Mouse (Mus musculus) liver, embryonic 11.5 days (tissue): ENCODE results near the gene Gm13697. TPM values are rescaled to one million over a fixed set of nuclear protein-coding genes. Genes with fewer than 3 reads are reported as not detected.
"Not testable (repeated sequence)": the region's sequence is repeated elsewhere in the genome, so short reads cannot be mapped to it uniquely, and the experiment has no call there.

Experiments used
- ATAC-seq: fragments of 200-750 bp; cut with Nextera tagmentation; replicated peaks from 2 replicates; pipeline ENCODE4 v1.8.0; 2017; ENCODE audit warnings: moderate number of reproducible peaks, mild to moderate bottlenecking, moderate TSS enrichment, moderate library complexity; ENCODE audit not compliant: low FRiP score
- DNase-seq: peaks from one replicate; pipeline ENCODE4 v3.0.0-alpha.2; 2017; ENCODE audit warnings: low spot score
- H3K27ac ChIP-seq: fragments of 300-500 bp; sonication (generic); 2 replicates; pipeline ENCODE4 v1.5.1; 2014; ENCODE audit warnings: mild to moderate bottlenecking, low read depth, low read length, control low read depth
- H3K27me3 ChIP-seq: fragments of 300-500 bp; sonication (generic); replicated peaks from 2 replicates; pipeline ENCODE4 v1.6.1; 2014; ENCODE audit warnings: low read length, mixed read lengths; ENCODE audit not compliant: control insufficient read depth, insufficient read depth
- H3K36me3 ChIP-seq: fragments of 300-500 bp; sonication (generic); 2 replicates; pipeline ENCODE4 v1.6.1; 2014; ENCODE audit warnings: mild to moderate bottlenecking, low read length, moderate library complexity, mixed read lengths; ENCODE audit not compliant: control insufficient read depth, insufficient read depth
- H3K4me1 ChIP-seq: fragments of 300-500 bp; sonication (generic); replicated peaks from 2 replicates; pipeline ENCODE4 v1.6.1; 2014; ENCODE audit warnings: low read length, mixed read lengths; ENCODE audit not compliant: control insufficient read depth, insufficient read depth
- H3K4me2 ChIP-seq: fragments of 300-500 bp; sonication (generic); 2 replicates; pipeline ENCODE4 v1.6.1; 2014; ENCODE audit warnings: mild to moderate bottlenecking, control low read depth, moderate library complexity
- H3K4me3 ChIP-seq: fragments of 300-500 bp; sonication (generic); 2 replicates; pipeline ENCODE4 v1.5.1; 2014; ENCODE audit warnings: low read depth, low read length, control low read depth
- H3K9ac ChIP-seq: fragments of 300-500 bp; sonication (generic); 2 replicates; pipeline ENCODE4 v1.6.1; 2014; ENCODE audit warnings: low read depth, low read length, control low read depth
- H3K9me3 ChIP-seq: fragments of 300-500 bp; sonication (generic); 2 replicates; pipeline ENCODE4 v1.6.1; 2016; ENCODE audit warnings: low read length, inconsistent platforms, mixed read lengths; ENCODE audit not compliant: control insufficient read depth
- WGBS: fragments of 180-500 bp; shearing (Covaris S2); extraction: QIAGEN DNeasy Blood & Tissue Kit; methylation state at CpG from one replicate; pipeline ENCODE4 v1.1.7; 2014; 5-methylcytosine and 5-hydroxymethylcytosine counted together
- polyA plus RNA-seq: library from polyadenylated mRNA; unstranded; fragments of >200 nt; fragmentation: Nextera tagmentation; extraction: Ambion mirVana; gene quantifications from 2 replicates; pipeline ENCODE4 v1.2.1, GENCODE M21; 2014

Gm13697 gene
- polyA plus RNA-seq, 1 experiment from 2014 or later = not detected

GRCm38 (mm10) chr2:83990253-83990652 lies 5.7 kb downstream of the Gm13697 start, which contains the start of gene Gm13691:
Gene Gm13691, plus strand, starts transcription at chr2:83990553.
- H3K4me3 ChIP-seq, ATAC-seq, H3K36me3 ChIP-seq, H3K27me3 ChIP-seq, H3K4me2 ChIP-seq, DNase-seq, H3K9me3 ChIP-seq, H3K9ac ChIP-seq, H3K27ac ChIP-seq, H3K4me1 ChIP-seq: not testable (repeated sequence)
- no CpG with 5 or more reads among the region's 6 CpGs for WGBS

GRCm38 (mm10) chr2:83993639-83994255 lies 9.2 kb downstream of the Gm13697 start:
- H3K4me2 ChIP-seq, H3K36me3 ChIP-seq, H3K9me3 ChIP-seq, H3K27ac ChIP-seq, H3K9ac ChIP-seq, H3K4me1 ChIP-seq, H3K27me3 ChIP-seq, H3K4me3 ChIP-seq, ATAC-seq, DNase-seq: not testable (repeated sequence)
- 25% methylated on average over 7 of the region's 9 CpGs for WGBS

DNA sequence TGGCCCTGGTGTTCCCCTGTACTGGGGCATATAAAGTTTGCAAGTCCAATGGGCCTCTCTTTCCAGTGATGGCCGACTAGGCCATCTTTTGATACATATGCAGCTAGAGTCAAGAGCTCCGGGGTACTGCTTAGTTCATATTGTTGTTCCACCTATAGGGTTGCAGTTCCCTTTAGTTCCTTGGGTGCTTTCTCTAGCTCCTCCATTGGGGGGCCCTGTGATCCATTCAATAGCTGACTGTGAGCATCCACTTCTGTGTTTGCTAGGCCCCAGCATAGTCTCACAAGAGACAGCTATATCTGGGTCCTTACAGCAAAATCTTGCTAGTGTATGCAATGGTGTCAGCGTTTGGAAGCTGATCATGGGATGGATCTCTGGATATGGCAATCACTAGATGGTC lies 10.0 kb downstream of the Gm13697 start:
- not testable (repeated sequence) for H3K27me3 ChIP-seq, H3K4me3 ChIP-seq, H3K9ac ChIP-seq, H3K9me3 ChIP-seq, H3K4me1 ChIP-seq, ATAC-seq, DNase-seq, H3K4me2 ChIP-seq, H3K36me3 ChIP-seq, H3K27ac ChIP-seq
- no CpG with 5 or more reads among the region's 3 CpGs for WGBS

DNA sequence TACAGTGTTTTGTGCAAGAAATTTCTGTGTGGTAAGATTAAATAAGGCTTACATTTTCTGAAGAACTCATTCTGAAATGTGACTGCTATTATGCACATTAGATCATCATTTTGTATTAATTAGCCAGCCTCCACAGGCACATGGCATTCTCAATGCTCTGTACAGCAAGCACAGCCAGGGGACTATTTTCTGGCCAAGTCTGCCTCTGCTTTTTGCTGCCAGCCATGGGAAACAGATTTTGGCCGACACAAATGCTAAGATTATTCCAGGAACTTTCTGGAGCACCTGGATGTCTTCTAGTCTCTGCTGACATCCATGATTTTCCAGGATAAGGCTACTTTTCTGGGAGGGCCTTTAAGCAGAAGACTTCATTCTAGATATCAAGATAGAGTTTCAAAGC lies 24.4 kb downstream of the Gm13697 start:
- Histone ChIP-seq H3K4me2 (no peak overlapping the region), H3K9ac (no peak overlapping the region), H3K36me3 (no peaks in the 10 kb centered on the region), H3K4me3 (no peak overlapping the region), H3K9me3 (no peaks in the 10 kb centered on the region), H3K27ac (no peak overlapping the region), H3K27me3 (no peaks in the 10 kb centered on the region), H3K4me1 (peaks cover 4% of the 10 kb centered on the region; the same call in 1 of the 2 replicates)
- DNase-seq (no peak), ATAC-seq (no peak)
- WGBS = 60% methylated on average over 1 of the region's 1 CpGs

DNA sequence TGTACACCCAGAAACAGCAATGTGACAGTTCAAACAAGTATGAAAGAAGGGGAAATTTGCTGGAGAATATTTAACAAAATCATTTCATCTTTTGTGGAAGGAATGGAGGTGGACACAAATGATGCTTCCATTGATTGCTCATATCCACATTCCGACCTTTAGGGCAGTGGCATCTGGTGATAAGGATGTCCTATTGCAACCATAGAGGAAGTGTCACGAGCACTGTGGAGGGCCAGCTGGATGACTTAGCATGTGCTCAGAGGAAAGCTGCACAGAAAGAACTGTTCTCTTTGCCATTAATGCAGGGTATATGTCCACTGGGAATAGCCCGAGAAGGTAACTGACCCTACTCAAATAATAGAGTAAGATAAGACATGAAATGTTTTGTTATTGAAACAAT lies 25.3 kb downstream of the Gm13697 start:
- no peak overlapping the region for H3K4me3 ChIP-seq
- no peak overlapping the region for H3K4me2 ChIP-seq
- H3K27me3 ChIP-seq = no peaks in the 10 kb centered on the region
- DNase-seq (no peak), ATAC-seq (no peak)
- H3K9me3 ChIP-seq = no peaks in the 10 kb centered on the region
- H3K27ac ChIP-seq = no peak overlapping the region
- no peaks in the 10 kb centered on the region for H3K36me3 ChIP-seq
- 35% methylated on average over 3 of the region's 3 CpGs for WGBS
- H3K9ac ChIP-seq = no peak overlapping the region
- H3K4me1 ChIP-seq = peaks cover 4% of the 10 kb centered on the region; the same call in 1 of the 2 replicates

DNA sequence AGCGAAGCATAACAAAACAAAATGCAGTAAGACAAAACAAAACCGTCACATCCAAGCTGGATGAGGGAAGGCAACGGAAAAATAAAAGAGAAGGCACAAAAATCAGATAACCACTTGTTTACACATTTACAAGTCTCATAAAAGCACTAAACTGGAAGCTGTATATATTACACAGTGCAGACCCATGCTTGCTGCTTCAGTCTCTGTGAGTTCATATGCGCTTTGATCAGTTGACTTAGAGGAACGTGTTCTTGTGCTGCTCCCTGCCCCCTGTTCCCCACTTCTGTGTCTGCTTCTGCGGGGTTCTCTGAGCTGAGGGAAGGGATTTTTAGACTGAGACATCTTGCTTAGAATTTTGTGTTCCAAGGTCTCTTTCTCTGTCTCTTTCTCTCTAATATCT lies 30.0 kb downstream of the Gm13697 start:
- no peak for ATAC-seq
- 69% methylated on average over 6 of the region's 6 CpGs for WGBS
- no peak overlapping the region for H3K27ac ChIP-seq

GRCm38 (mm10) chr2:84016291-84016690 lies 31.7 kb downstream of the Gm13697 start:
- ATAC-seq, H3K9me3 ChIP-seq, H3K36me3 ChIP-seq, H3K4me1 ChIP-seq, H3K27me3 ChIP-seq, DNase-seq, H3K27ac ChIP-seq, H3K9ac ChIP-seq, H3K4me3 ChIP-seq, H3K4me2 ChIP-seq: not testable (repeated sequence)
- 81% methylated on average over 4 of the region's 5 CpGs for WGBS

More for the DNA sequence above, 30.0 kb downstream of the Gm13697 start:
- H3K27me3 ChIP-seq = no peaks in the 10 kb centered on the region
- no peak overlapping the region for H3K4me3 ChIP-seq
- no peak for DNase-seq
- no peak overlapping the region for H3K4me2 ChIP-seq
- H3K9ac ChIP-seq = no peak overlapping the region
- no peaks in the 10 kb centered on the region for H3K9me3 ChIP-seq
- no peaks in the 10 kb centered on the region for H3K36me3 ChIP-seq
- peaks cover 6% of the 10 kb centered on the region; the same call in 1 of the 2 replicates for H3K4me1 ChIP-seq

GRCm38 (mm10) chr2:84018330-84018729 lies 33.8 kb downstream of the Gm13697 start:
- 54% methylated on average over 3 of the region's 3 CpGs for WGBS
- 0 out of 2 replicates have a peak, but pooled peaks cover 2% of the 10 kb centered on the region for H3K4me1 ChIP-seq
- H3K4me3 ChIP-seq = no peak overlapping the region
- H3K9ac ChIP-seq = no peak overlapping the region
- DNase-seq = no peak
- H3K9me3 ChIP-seq = no peaks in the 10 kb centered on the region
- H3K27ac ChIP-seq = no peak overlapping the region
- no peak overlapping the region for H3K4me2 ChIP-seq
- H3K36me3 ChIP-seq = no peaks in the 10 kb centered on the region
- no peak for ATAC-seq
- H3K27me3 ChIP-seq = no peaks in the 10 kb centered on the region
